Mouse (Mus musculus) T-helper 2 cell (primary cell): Measurements from ENCODE around the gene Cdk11b.

ENCODE experiments used
- in situ Hi-C: fragments of 300-600 bp; cut with MboI, MseI; formaldehyde crosslinking; loops from one replicate; pipeline ENCODE4 v1.15.1; 2025; ENCODE audit warnings: high pct_unique_total_duplicates

The Cdk11b gene

GRCm38 (mm10) chr4:155605132-155605531, 19.5 kb upstream of the Cdk11b start:
- in situ Hi-C loops, result no loop called here

- in situ Hi-C loops, result no loop called here
These were observed 17.8 kb upstream of the Cdk11b start for GRCm38 (mm10) chr4:155606825-155607224.

GRCm38 (mm10) chr4:155611860-155612259, 12.8 kb upstream of the Cdk11b start:
- in situ Hi-C loops, result no loop called here

- in situ Hi-C loops, result no loop called here
These were observed 11.4 kb upstream of the Cdk11b start for GRCm38 (mm10) chr4:155613264-155613663.

GRCm38 (mm10) chr4:155618321-155618720, 6.3 kb upstream of the Cdk11b start:
- in situ Hi-C loops, result no loop called here

- in situ Hi-C loops, result no loop called here
These were observed 5.6 kb downstream of the Cdk11b start for GRCm38 (mm10) chr4:155630267-155630666.

GRCm38 (mm10) chr4:155635766-155636499, 11.3 kb downstream of the Cdk11b start:
- in situ Hi-C loops, result no loop called here

- in situ Hi-C loops, result no loop called here
These were observed 18.9 kb downstream of the Cdk11b start for GRCm38 (mm10) chr4:155643531-155643930.

GRCm38 (mm10) chr4:155645308-155645707, 20.7 kb downstream of the Cdk11b start, which contains the start of gene Gm10563:
Gm10563 (minus strand) TSS chr4:155645408.
- in situ Hi-C loops, result loop anchor here (5.0 kb wide), 1 partner anchor 47 kb away; the partner anchor contains the start of gene Fndc10

GRCm38 (mm10) chr4:155645721-155646120, 21.1 kb downstream of the Cdk11b start:
- in situ Hi-C loops, result loop anchor here (5.0 kb wide), 1 partner anchor 47 kb away; the partner anchor contains the start of gene Fndc10

GRCm38 (mm10) chr4:155649355-155649754, 24.7 kb downstream of the Cdk11b start:
- in situ Hi-C loops, result loop anchor here (5.0 kb wide), 1 partner anchor 43 kb away; the partner anchor contains the start of gene Fndc10

- in situ Hi-C loops, result no loop called here
These were observed 27.1 kb downstream of the Cdk11b start for GRCm38 (mm10) chr4:155651553-155652269.

- in situ Hi-C loops, result no loop called here
These were observed 27.8 kb downstream of the Cdk11b start for GRCm38 (mm10) chr4:155652283-155653085.

- in situ Hi-C loops, result no loop called here
These were observed 28.4 kb downstream of the Cdk11b start, which contains the start of gene Mmp23 for GRCm38 (mm10) chr4:155653086-155653450. Mmp23 (minus strand) TSS chr4:155653384.

GRCm38 (mm10) chr4:155653451-155654182, 29.0 kb downstream of the Cdk11b start:
- in situ Hi-C loops, result no loop called here

- in situ Hi-C loops, result no loop called here
These were observed 29.5 kb downstream of the Cdk11b start for GRCm38 (mm10) chr4:155654183-155654455.

GRCm38 (mm10) chr4:155654456-155655298, 30.0 kb downstream of the Cdk11b start:
- in situ Hi-C loops, result no loop called here

- in situ Hi-C loops, result no loop called here
These were observed 31.6 kb downstream of the Cdk11b start for GRCm38 (mm10) chr4:155656214-155656751.

- in situ Hi-C loops, result no loop called here
These were observed 34.3 kb downstream of the Cdk11b start for GRCm38 (mm10) chr4:155658961-155659360.

GRCm38 (mm10) chr4:155660641-155661040, 36.0 kb downstream of the Cdk11b start:
- in situ Hi-C loops, result no loop called here
